Mouse (Mus musculus) lung, postnatal 25 days (tissue): ENCODE data around the gene Olfr331.
"Not testable (repeated sequence)": the region's sequence is repeated elsewhere in the genome, so short reads cannot be mapped to it uniquely, and the experiment has no call there.

ENCODE experiments used
- DNase-seq: peaks from one replicate; pipeline ENCODE4 v3.0.0; 2022; ENCODE audit warnings: low spot score

Olfr331 gene

GRCm38 (mm10) chr11:58502472-58502871 lies at the start of gene Olfr331:
Olfr331 (minus strand) TSS chr11:58502572.
- DNase-seq: not testable (repeated sequence)

GRCm38 (mm10) chr11:58546322-58546721 lies 44.0 kb upstream of the Olfr331 start, which contains the start of gene Olfr329-ps:
Olfr329-ps (minus strand) TSS chr11:58546422.
- DNase-seq: no peak

- DNase-seq: not testable (repeated sequence)
These were observed 32.4 kb upstream of the Olfr331 start, which contains the start of gene Olfr330 for GRCm38 (mm10) chr11:58534736-58535135. Olfr330 (minus strand) TSS chr11:58534836.

GRCm38 (mm10) chr11:58519756-58520155 lies 17.4 kb upstream of the Olfr331 start:
- peak; percentile 3 for DNase-seq

- peak; percentile 59 for DNase-seq
These were observed 16.5 kb upstream of the Olfr331 start for GRCm38 (mm10) chr11:58518916-58519315.

GRCm38 (mm10) chr11:58509058-58509457 lies 6.7 kb upstream of the Olfr331 start:
- DNase-seq: not testable (repeated sequence)

- no peak for DNase-seq
These were observed 3.1 kb downstream of the Olfr331 start for GRCm38 (mm10) chr11:58499290-58499689.

- DNase-seq: no peak
These were observed 3.6 kb downstream of the Olfr331 start for GRCm38 (mm10) chr11:58498761-58499160.

GRCm38 (mm10) chr11:58492455-58492854 lies 9.9 kb downstream of the Olfr331 start, which contains the start of gene Olfr332:
Olfr332 (minus strand) TSS chr11:58492555.
- DNase-seq: no peak

GRCm38 (mm10) chr11:58462170-58462569 lies 40.2 kb downstream of the Olfr331 start, which contains the start of gene Olfr30:
Olfr30 (minus strand) TSS chr11:58462270.
- no peak for DNase-seq

- no peak for DNase-seq
These were observed 48.8 kb downstream of the Olfr331 start for GRCm38 (mm10) chr11:58453592-58453991.

- DNase-seq: no peak
These were observed 49.6 kb downstream of the Olfr331 start, which contains the start of gene Lypd9 for GRCm38 (mm10) chr11:58452759-58453158. Lypd9 (minus strand) TSS chr11:58452923.
